Mouse (Mus musculus): ENCODE results near the gene Cela2a. TPM values are rescaled to one million over a fixed set of nuclear protein-coding genes. Genes with fewer than 3 reads are reported as not detected.

Cela2a gene
- polyA plus RNA-seq, 1 experiment from 2014 or later: 0.61 TPM

DNA sequence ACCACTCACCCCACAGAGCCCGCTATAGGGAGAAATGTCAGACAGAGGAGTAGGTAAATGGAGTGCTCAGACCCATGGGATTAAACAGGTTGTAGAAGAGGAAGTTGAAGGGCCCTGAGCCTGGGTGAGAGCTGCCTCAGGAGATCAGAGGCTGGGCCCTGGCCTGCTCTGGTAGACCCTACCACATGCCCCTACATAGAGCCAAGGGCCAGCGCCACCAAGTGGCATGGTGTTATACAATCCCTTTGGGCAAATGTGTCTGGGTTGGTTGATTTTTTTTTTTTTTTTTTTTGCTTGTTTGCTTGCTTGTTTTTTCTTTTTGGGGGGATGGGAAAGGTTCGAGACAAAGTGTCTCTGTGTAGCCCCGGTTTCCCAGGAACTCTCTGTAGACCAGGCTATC lies 21.9 kb downstream of the Cela2a start:
- ATAC-seq: no peak
- no peak overlapping the region for H3K4me3 ChIP-seq (ENCODE audit: low read depth, low read length)
- DNase-seq: no peak
- H3K27ac ChIP-seq (ENCODE audit: low read depth): no peak overlapping the region
- no peaks in the 10 kb centered on the region for H3K27me3 ChIP-seq (ENCODE audit: insufficient read depth, low read length)
- no peak overlapping the region for H3K4me2 ChIP-seq (ENCODE audit: low read depth, low read length)
- WGBS (ENCODE audit: insufficient replicate concordance): 84% methylated on average over 4 of the region's 4 CpGs
- H3K9me3 ChIP-seq (ENCODE audit: low read length): no peaks in the 10 kb centered on the region
- H3K36me3 ChIP-seq (replicated peaks; ENCODE audit: insufficient read depth, low read length): peaks cover 43% of the 10 kb centered on the region
- no peaks in the 10 kb centered on the region for H3K4me1 ChIP-seq (ENCODE audit: insufficient read depth)
- no peak overlapping the region for H3K9ac ChIP-seq (replicated peaks)
- TF ChIP-seq CTCF (IDR thresholded peaks at IDR 0.05; ENCODE audit: low read depth) (peak; percentile 26; the same call in 1 of the 2 replicates), EP300 (IDR thresholded peaks at IDR 0.05; ENCODE audit: low read depth) (no peak)

GRCm38 (mm10) chr4:141797545-141797944 lies 28.4 kb downstream of the Cela2a start:
- H3K4me3 ChIP-seq (ENCODE audit: low read depth, low read length): no peak overlapping the region
- 84% methylated on average over 5 of the region's 5 CpGs for WGBS (ENCODE audit: insufficient replicate concordance)
- no peaks in the 10 kb centered on the region for H3K9me3 ChIP-seq (ENCODE audit: low read length)
- no peak for ATAC-seq
- H3K4me1 ChIP-seq (ENCODE audit: insufficient read depth): peaks cover 19% of the 10 kb centered on the region
- peaks cover 14% of the 10 kb centered on the region for H3K36me3 ChIP-seq (replicated peaks; ENCODE audit: insufficient read depth, low read length)
- no peak overlapping the region for H3K27ac ChIP-seq (ENCODE audit: low read depth)
- no peaks in the 10 kb centered on the region for H3K27me3 ChIP-seq (ENCODE audit: insufficient read depth, low read length)
- TF ChIP-seq CTCF (IDR thresholded peaks at IDR 0.05; ENCODE audit: low read depth) (no peak), EP300 (IDR thresholded peaks at IDR 0.05; ENCODE audit: low read depth) (no peak)
- DNase-seq: no peak
- no peak overlapping the region for H3K9ac ChIP-seq (replicated peaks)
- H3K4me2 ChIP-seq (ENCODE audit: low read depth, low read length): no peak overlapping the region

- TF ChIP-seq EP300 (IDR thresholded peaks at IDR 0.05; ENCODE audit: low read depth) (no peak), CTCF (IDR thresholded peaks at IDR 0.05; ENCODE audit: low read depth) (no peak)
- peaks cover 25% of the 10 kb centered on the region for H3K4me1 ChIP-seq (ENCODE audit: insufficient read depth)
- 86% methylated on average over 4 of the region's 4 CpGs for WGBS (ENCODE audit: insufficient replicate concordance)
- no peaks in the 10 kb centered on the region for H3K27me3 ChIP-seq (ENCODE audit: insufficient read depth, low read length)
- no peak overlapping the region for H3K27ac ChIP-seq (ENCODE audit: low read depth)
- no peaks in the 10 kb centered on the region for H3K9me3 ChIP-seq (ENCODE audit: low read length)
- no peak overlapping the region for H3K4me2 ChIP-seq (ENCODE audit: low read depth, low read length)
- DNase-seq: no peak
- no peak overlapping the region for H3K4me3 ChIP-seq (ENCODE audit: low read depth, low read length)
- ATAC-seq: no peak
- H3K9ac ChIP-seq (replicated peaks): no peak overlapping the region
- peaks cover 14% of the 10 kb centered on the region for H3K36me3 ChIP-seq (replicated peaks; ENCODE audit: insufficient read depth, low read length)
Measured at GRCm38 (mm10) chr4:141796954-141797353, 29.0 kb downstream of the Cela2a start.

DNA sequence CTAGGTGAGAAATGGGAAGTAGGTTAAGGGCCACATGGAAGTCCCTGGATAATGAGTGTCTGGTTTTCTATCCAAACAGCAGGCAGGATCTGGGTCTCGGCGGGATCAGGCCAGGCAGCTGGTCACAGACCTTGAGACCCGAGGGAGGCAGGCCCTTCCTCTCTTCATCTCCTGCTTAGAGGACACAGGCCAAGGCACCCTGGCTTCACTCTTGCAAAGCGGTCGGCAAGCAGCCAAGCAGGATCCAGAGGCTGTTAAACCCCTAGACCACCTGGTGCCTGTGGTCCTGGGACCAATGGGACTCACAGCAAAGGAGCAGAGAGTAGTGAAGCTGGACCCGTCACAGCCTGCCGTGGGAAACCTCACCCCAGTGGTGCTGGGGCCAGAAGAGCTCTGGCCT lies 29.6 kb downstream of the Cela2a start:
- H3K4me2 ChIP-seq (ENCODE audit: low read depth, low read length): no peak overlapping the region
- H3K27ac ChIP-seq (ENCODE audit: low read depth): no peak overlapping the region
- no peaks in the 10 kb centered on the region for H3K9me3 ChIP-seq (ENCODE audit: low read length)
- no peak overlapping the region for H3K4me3 ChIP-seq (ENCODE audit: low read depth, low read length)
- H3K4me1 ChIP-seq (ENCODE audit: insufficient read depth): peaks cover 28% of the 10 kb centered on the region
- H3K36me3 ChIP-seq (replicated peaks; ENCODE audit: insufficient read depth, low read length): peaks cover 14% of the 10 kb centered on the region
- ATAC-seq: no peak
- TF ChIP-seq CTCF (IDR thresholded peaks at IDR 0.05; ENCODE audit: low read depth): no peak
- TF ChIP-seq EP300 (IDR thresholded peaks at IDR 0.05; ENCODE audit: low read depth): no peak
- H3K27me3 ChIP-seq (ENCODE audit: insufficient read depth, low read length): no peaks in the 10 kb centered on the region
- 88% methylated on average over 7 of the region's 7 CpGs for WGBS (ENCODE audit: insufficient replicate concordance)
- no peak overlapping the region for H3K9ac ChIP-seq (replicated peaks)
- DNase-seq: no peak

DNA sequence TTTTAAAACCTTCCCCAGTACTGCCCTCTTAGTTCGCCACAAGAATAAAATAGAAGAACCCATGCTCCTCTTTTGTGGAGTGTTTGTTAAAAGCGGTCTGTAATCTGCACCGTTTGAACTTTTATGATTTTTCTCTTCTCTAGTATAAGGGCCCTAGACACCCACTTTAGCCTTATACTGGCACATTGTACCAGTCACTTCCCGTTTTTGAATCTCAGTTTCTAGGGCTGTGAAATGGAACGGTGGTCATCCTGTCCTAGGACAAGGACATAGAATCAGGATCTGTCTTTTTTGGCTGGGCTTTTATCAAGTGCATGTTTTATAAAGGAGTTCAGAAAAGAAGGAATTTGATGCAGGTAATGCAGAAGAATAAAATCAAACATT lies 31.8 kb downstream of the Cela2a start:
- Histone ChIP-seq H3K27me3 (ENCODE audit: insufficient read depth, low read length) (no peaks in the 10 kb centered on the region), H3K4me3 (ENCODE audit: low read depth, low read length) (peak overlapping the region; percentile 51), H3K9ac (replicated peaks) (peak overlapping the region; percentile 48), H3K4me1 (ENCODE audit: insufficient read depth) (peaks cover 39% of the 10 kb centered on the region), H3K27ac (ENCODE audit: low read depth) (peak overlapping the region; percentile 81), H3K4me2 (ENCODE audit: low read depth, low read length) (peak overlapping the region; percentile 76), H3K9me3 (ENCODE audit: low read length) (no peaks in the 10 kb centered on the region), H3K36me3 (replicated peaks; ENCODE audit: insufficient read depth, low read length) (peaks cover 14% of the 10 kb centered on the region)
- 5% methylated on average over 5 of the region's 5 CpGs for WGBS (ENCODE audit: insufficient replicate concordance)
- TF ChIP-seq CTCF (IDR thresholded peaks at IDR 0.05; ENCODE audit: low read depth) (no peak), EP300 (IDR thresholded peaks at IDR 0.05; ENCODE audit: low read depth) (peak; percentile 14; the same call in 1 of the 2 replicates)
- no peak for ATAC-seq
- DNase-seq: no peak

GRCm38 (mm10) chr4:141793282-141794151 lies 32.4 kb downstream of the Cela2a start, which contains the start of gene Casp9:
Gene Casp9 (plus strand): TSS chr4:141793612.
- Histone ChIP-seq H3K27me3 (ENCODE audit: insufficient read depth, low read length) (no peaks in the 10 kb centered on the region), H3K27ac (ENCODE audit: low read depth) (peak within 1 kb of the TSS; percentile 81), H3K36me3 (replicated peaks; ENCODE audit: insufficient read depth, low read length) (peaks cover 16% of the 10 kb centered on the region), H3K9me3 (ENCODE audit: low read length) (no peaks in the 10 kb centered on the region), H3K9ac (replicated peaks) (peak within 1 kb of the TSS; percentile 48), H3K4me2 (ENCODE audit: low read depth, low read length) (peak within 1 kb of the TSS; percentile 76), H3K4me3 (ENCODE audit: low read depth, low read length) (peak within 1 kb of the TSS; percentile 51), H3K4me1 (ENCODE audit: insufficient read depth) (peaks cover 39% of the 10 kb centered on the region)
- under 1% methylated on average over 70 of the region's 80 CpGs for WGBS (ENCODE audit: insufficient replicate concordance)
- peak; percentile 98 for DNase-seq
- TF ChIP-seq EP300 (IDR thresholded peaks at IDR 0.05; ENCODE audit: low read depth) (peak; percentile 56; the same call in 1 of the 2 replicates), CTCF (IDR thresholded peaks at IDR 0.05; ENCODE audit: low read depth) (peak; percentile 23; the same call in 1 of the 2 replicates)
- ATAC-seq: peak; percentile 73

Measured in liver, postnatal 0 days (tissue).